Mouse (Mus musculus): ENCODE data around the gene Cdan1. TPM values are rescaled to one million over a fixed set of nuclear protein-coding genes. Genes with fewer than 3 reads are reported as not detected.

Cdan1 gene
- 7.2 and 7.6 TPM in 2 replicates for polyA plus RNA-seq (2014; fragmentation: Nextera tagmentation; extraction: Ambion mirVana)

- WGBS: under 1% methylated on average over 61 of the region's 71 CpGs
- no peaks in the 10 kb centered on the region for H3K27me3 ChIP-seq (ENCODE audit: control insufficient read depth, insufficient read depth, low read length)
- peaks cover 4% of the 10 kb centered on the region; the same call in 1 of the 2 replicates for H3K4me1 ChIP-seq (ENCODE audit: control insufficient read depth, insufficient read depth, low read length)
- H3K4me2 ChIP-seq: peak within 1 kb of the TSS; percentile 72
- H3K4me3 ChIP-seq (ENCODE audit: low read depth, low read length): peak within 1 kb of the TSS; percentile 92
- no peaks in the 10 kb centered on the region for H3K36me3 ChIP-seq (ENCODE audit: control insufficient read depth, insufficient read depth, low read length)
- H3K9me3 ChIP-seq (ENCODE audit: control insufficient read depth, low read length): no peaks in the 10 kb centered on the region
- peak; percentile 94 for DNase-seq (ENCODE audit: low spot score, missing footprints)
- peak within 1 kb of the TSS; percentile 73 for H3K27ac ChIP-seq (ENCODE audit: low read depth, low read length)
- ATAC-seq (ENCODE audit: low FRiP score): peak; percentile 70
- peak within 1 kb of the TSS; percentile 89 for H3K9ac ChIP-seq (ENCODE audit: low read length)
Measured at GRCm38 (mm10) chr2:120849449-120850423, at the start of gene Cdan1. Gene Cdan1 (minus strand): TSS chr2:120850128.

GRCm38 (mm10) chr2:120896361-120896760, 46.4 kb upstream of the Cdan1 start:
- Histone ChIP-seq H3K27ac (ENCODE audit: low read depth, low read length) (no peak overlapping the region), H3K9ac (ENCODE audit: low read length) (no peak overlapping the region), H3K36me3 (ENCODE audit: control insufficient read depth, insufficient read depth, low read length) (peaks cover 3% of the 10 kb centered on the region; the same call in 1 of the 2 replicates), H3K4me1 (ENCODE audit: control insufficient read depth, insufficient read depth, low read length) (no peaks in the 10 kb centered on the region), H3K4me2 (no peak overlapping the region), H3K9me3 (ENCODE audit: control insufficient read depth, low read length) (no peaks in the 10 kb centered on the region), H3K4me3 (ENCODE audit: low read depth, low read length) (no peak overlapping the region), H3K27me3 (ENCODE audit: control insufficient read depth, insufficient read depth, low read length) (no peaks in the 10 kb centered on the region)
- ATAC-seq (ENCODE audit: low FRiP score) (no peak), DNase-seq (ENCODE audit: low spot score, missing footprints) (no peak)
- WGBS: 95% methylated on average over 3 of the region's 3 CpGs

- Histone ChIP-seq H3K4me3 (ENCODE audit: low read depth, low read length) (no peak overlapping the region), H3K27ac (ENCODE audit: low read depth, low read length) (no peak overlapping the region), H3K4me1 (ENCODE audit: control insufficient read depth, insufficient read depth, low read length) (no peaks in the 10 kb centered on the region), H3K27me3 (ENCODE audit: control insufficient read depth, insufficient read depth, low read length) (no peaks in the 10 kb centered on the region), H3K9ac (ENCODE audit: low read length) (no peak overlapping the region), H3K36me3 (ENCODE audit: control insufficient read depth, insufficient read depth, low read length) (peaks cover 3% of the 10 kb centered on the region; the same call in 1 of the 2 replicates), H3K4me2 (no peak overlapping the region), H3K9me3 (ENCODE audit: control insufficient read depth, low read length) (no peaks in the 10 kb centered on the region)
- ATAC-seq (ENCODE audit: low FRiP score) (no peak), DNase-seq (ENCODE audit: low spot score, missing footprints) (no peak)
- 96% methylated on average over 5 of the region's 5 CpGs for WGBS
Measured at GRCm38 (mm10) chr2:120887601-120888000, 37.7 kb upstream of the Cdan1 start.

DNA sequence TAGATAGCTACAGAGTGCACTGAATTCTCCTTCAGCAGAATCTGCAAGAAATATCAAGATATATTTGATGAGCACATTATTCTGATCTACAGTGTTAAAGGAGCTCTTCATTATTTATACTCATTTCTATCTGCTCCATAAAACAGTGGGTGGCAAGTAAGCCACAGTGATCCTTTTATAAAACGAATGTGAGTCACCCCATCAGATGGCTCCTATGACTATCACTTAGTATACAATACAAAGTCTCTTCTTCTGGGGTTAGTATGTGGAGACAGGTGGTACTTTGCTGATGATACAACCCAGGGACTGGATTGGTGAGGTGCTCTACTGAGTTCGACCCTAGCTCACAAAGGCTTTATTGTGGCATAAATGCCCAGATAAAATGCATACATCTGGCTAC, 23.3 kb upstream of the Cdan1 start:
- H3K4me2 ChIP-seq: no peak overlapping the region
- H3K9ac ChIP-seq (ENCODE audit: low read length): no peak overlapping the region
- H3K27ac ChIP-seq (ENCODE audit: low read depth, low read length): no peak overlapping the region
- H3K4me3 ChIP-seq (ENCODE audit: low read depth, low read length): no peak overlapping the region
- no peak for ATAC-seq (ENCODE audit: low FRiP score)
- no peaks in the 10 kb centered on the region for H3K9me3 ChIP-seq (ENCODE audit: control insufficient read depth, low read length)
- no peaks in the 10 kb centered on the region for H3K36me3 ChIP-seq (ENCODE audit: control insufficient read depth, insufficient read depth, low read length)
- DNase-seq (ENCODE audit: low spot score, missing footprints): no peak
- 88% methylated on average over 2 of the region's 2 CpGs for WGBS
- no peaks in the 10 kb centered on the region for H3K4me1 ChIP-seq (ENCODE audit: control insufficient read depth, insufficient read depth, low read length)
- no peaks in the 10 kb centered on the region for H3K27me3 ChIP-seq (ENCODE audit: control insufficient read depth, insufficient read depth, low read length)

DNA sequence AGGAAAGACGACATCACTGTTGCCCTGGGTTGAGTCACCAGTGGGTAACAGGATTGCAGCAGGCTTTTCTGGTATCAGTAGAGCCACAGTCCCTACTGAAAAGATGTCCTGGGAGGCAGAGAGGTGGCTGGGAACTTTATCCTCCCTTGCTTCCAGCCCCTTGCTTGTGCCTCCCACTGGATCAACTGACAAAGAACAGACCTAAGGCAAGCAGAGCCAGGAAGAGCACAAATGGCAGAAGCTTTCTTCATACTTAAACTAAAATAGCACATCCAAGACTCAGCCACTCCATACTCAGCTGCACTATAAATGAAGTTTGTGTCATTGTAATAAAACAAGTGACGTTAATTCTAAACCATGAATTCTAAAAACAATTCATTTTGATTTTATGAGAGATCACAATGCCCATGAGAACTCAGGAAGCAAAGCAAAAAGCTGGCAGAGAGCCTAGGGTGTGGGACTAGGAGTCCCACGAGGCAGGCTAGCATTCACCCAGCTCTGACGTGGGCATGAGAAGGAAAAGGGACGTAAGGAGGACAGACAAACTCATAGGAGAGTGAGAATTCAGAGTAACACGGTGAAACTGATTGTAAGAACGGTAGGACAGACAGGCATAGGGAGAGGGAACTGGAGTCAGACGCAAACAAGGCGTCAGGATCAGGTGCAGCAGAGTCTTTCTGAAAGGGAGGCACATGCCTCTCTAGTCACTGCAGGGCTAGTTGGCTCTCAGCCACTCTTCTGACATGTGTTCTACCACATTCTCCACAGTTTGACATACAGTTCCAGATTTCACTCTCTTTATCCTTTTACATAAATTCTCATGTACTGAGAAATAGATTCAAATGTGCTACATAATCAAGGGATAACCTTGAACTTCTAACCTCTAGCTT, 21.8 kb upstream of the Cdan1 start:
- WGBS: 89% methylated on average over 9 of the region's 9 CpGs
- peak; percentile 71 for DNase-seq (ENCODE audit: low spot score, missing footprints)
- H3K4me1 ChIP-seq (ENCODE audit: control insufficient read depth, insufficient read depth, low read length): no peaks in the 10 kb centered on the region
- ATAC-seq (ENCODE audit: low FRiP score): no peak
- H3K4me3 ChIP-seq (ENCODE audit: low read depth, low read length): no peak overlapping the region
- H3K4me2 ChIP-seq: no peak overlapping the region
- no peak overlapping the region for H3K27ac ChIP-seq (ENCODE audit: low read depth, low read length)
- H3K27me3 ChIP-seq (ENCODE audit: control insufficient read depth, insufficient read depth, low read length): no peaks in the 10 kb centered on the region
- H3K9me3 ChIP-seq (ENCODE audit: control insufficient read depth, low read length): no peaks in the 10 kb centered on the region
- no peaks in the 10 kb centered on the region for H3K36me3 ChIP-seq (ENCODE audit: control insufficient read depth, insufficient read depth, low read length)
- H3K9ac ChIP-seq (ENCODE audit: low read length): no peak overlapping the region

DNA sequence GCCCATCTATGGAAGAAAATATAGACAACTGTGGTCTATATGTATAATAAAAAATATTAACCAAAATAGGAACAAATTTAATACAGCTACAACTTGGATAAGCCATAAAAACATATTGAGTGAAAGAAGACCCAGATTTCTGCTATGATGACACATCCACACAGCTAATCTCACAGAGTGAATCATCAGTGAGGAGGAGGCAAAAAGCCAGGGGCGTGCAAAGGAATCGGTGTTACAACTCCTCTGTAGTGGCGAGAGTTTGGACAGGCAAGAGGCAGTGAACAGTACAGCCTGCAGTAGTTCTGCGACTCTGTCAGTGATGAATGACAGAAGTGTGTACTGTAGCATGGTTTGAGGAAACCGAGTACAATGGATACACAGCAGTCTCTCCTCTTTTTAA, 17.4 kb upstream of the Cdan1 start:
- H3K4me3 ChIP-seq (ENCODE audit: low read depth, low read length): no peak overlapping the region
- no peak for ATAC-seq (ENCODE audit: low FRiP score)

DNA sequence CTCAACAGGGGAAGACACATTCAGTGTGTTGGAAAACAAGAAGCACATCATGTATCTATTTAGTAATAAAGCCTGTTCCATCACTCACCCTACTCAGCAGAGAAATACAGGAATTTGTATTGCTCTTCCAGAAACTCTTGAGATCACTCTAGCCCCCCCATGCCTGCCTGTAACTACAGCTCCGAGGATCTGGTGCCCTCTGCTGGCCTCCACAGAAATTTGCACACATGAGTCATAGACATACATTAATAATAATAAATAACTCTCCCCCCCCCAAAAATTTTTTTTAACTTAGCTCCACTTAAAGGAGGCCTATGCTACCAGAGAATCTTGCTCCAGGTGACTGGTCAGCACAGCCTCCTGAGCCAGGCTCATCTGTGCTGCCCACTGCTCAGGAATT, 16.6 kb upstream of the Cdan1 start:
- no peak overlapping the region for H3K9ac ChIP-seq (ENCODE audit: low read length)
- H3K36me3 ChIP-seq (ENCODE audit: control insufficient read depth, insufficient read depth, low read length): peaks cover 5% of the 10 kb centered on the region; the same call in 1 of the 2 replicates
- 54% methylated on average over 1 of the region's 1 CpGs for WGBS
- no peak overlapping the region for H3K4me3 ChIP-seq (ENCODE audit: low read depth, low read length)
- ATAC-seq (ENCODE audit: low FRiP score) (no peak), DNase-seq (ENCODE audit: low spot score, missing footprints) (peak; percentile 91)
- no peaks in the 10 kb centered on the region for H3K4me1 ChIP-seq (ENCODE audit: control insufficient read depth, insufficient read depth, low read length)
- no peaks in the 10 kb centered on the region for H3K27me3 ChIP-seq (ENCODE audit: control insufficient read depth, insufficient read depth, low read length)
- no peak overlapping the region for H3K27ac ChIP-seq (ENCODE audit: low read depth, low read length)
- H3K4me2 ChIP-seq: no peak overlapping the region
- no peaks in the 10 kb centered on the region for H3K9me3 ChIP-seq (ENCODE audit: control insufficient read depth, low read length)

More for the DNA sequence above, 17.4 kb upstream of the Cdan1 start:
- Histone ChIP-seq H3K27me3 (ENCODE audit: control insufficient read depth, insufficient read depth, low read length) (no peaks in the 10 kb centered on the region), H3K9ac (ENCODE audit: low read length) (no peak overlapping the region), H3K4me1 (ENCODE audit: control insufficient read depth, insufficient read depth, low read length) (no peaks in the 10 kb centered on the region), H3K36me3 (ENCODE audit: control insufficient read depth, insufficient read depth, low read length) (peaks cover 3% of the 10 kb centered on the region; the same call in 1 of the 2 replicates), H3K4me2 (no peak overlapping the region), H3K27ac (ENCODE audit: low read depth, low read length) (no peak overlapping the region), H3K9me3 (ENCODE audit: control insufficient read depth, low read length) (no peaks in the 10 kb centered on the region)
- DNase-seq (ENCODE audit: low spot score, missing footprints): peak; percentile 51
- 88% methylated on average over 5 of the region's 5 CpGs for WGBS

GRCm38 (mm10) chr2:120863389-120863788, 13.5 kb upstream of the Cdan1 start:
- ATAC-seq (ENCODE audit: low FRiP score): no peak
- no peaks in the 10 kb centered on the region for H3K27me3 ChIP-seq (ENCODE audit: control insufficient read depth, insufficient read depth, low read length)
- H3K36me3 ChIP-seq (ENCODE audit: control insufficient read depth, insufficient read depth, low read length): peaks cover 5% of the 10 kb centered on the region
- DNase-seq (ENCODE audit: low spot score, missing footprints): peak; percentile 76
- no peak overlapping the region for H3K4me3 ChIP-seq (ENCODE audit: low read depth, low read length)
- no peaks in the 10 kb centered on the region for H3K9me3 ChIP-seq (ENCODE audit: control insufficient read depth, low read length)
- H3K9ac ChIP-seq (ENCODE audit: low read length): no peak overlapping the region
- no peak overlapping the region for H3K4me2 ChIP-seq
- no peaks in the 10 kb centered on the region for H3K4me1 ChIP-seq (ENCODE audit: control insufficient read depth, insufficient read depth, low read length)
- 100% methylated on average over 1 of the region's 1 CpGs for WGBS
- H3K27ac ChIP-seq (ENCODE audit: low read depth, low read length): no peak overlapping the region
